Mouse (Mus musculus) fibroblast of lung, adult 2 months (primary cell): ENCODE measurements around the gene 1700025G04Rik.

ENCODE experiments used
- DNase-seq: peaks from one replicate; pipeline ENCODE4 v3.0.0-alpha.2; 2011; ENCODE audit warnings: low read depth

1700025G04Rik gene

GRCm38 (mm10) chr1:152032144-152032543, 57.8 kb downstream of the 1700025G04Rik start:
- DNase-seq = no peak

- no peak for DNase-seq
These were observed 59.4 kb downstream of the 1700025G04Rik start for GRCm38 (mm10) chr1:152030546-152030945.

GRCm38 (mm10) chr1:152028718-152029117, 61.2 kb downstream of the 1700025G04Rik start:
- no peak for DNase-seq

- DNase-seq = no peak
These were observed 63.2 kb downstream of the 1700025G04Rik start for GRCm38 (mm10) chr1:152026762-152027161.

- no peak for DNase-seq
These were observed 64.6 kb downstream of the 1700025G04Rik start for GRCm38 (mm10) chr1:152025308-152025707.

- DNase-seq = no peak
These were observed 65.7 kb downstream of the 1700025G04Rik start for GRCm38 (mm10) chr1:152024019-152024787.

- DNase-seq = no peak
These were observed 69.1 kb downstream of the 1700025G04Rik start for GRCm38 (mm10) chr1:152020812-152021211.

- no peak for DNase-seq
These were observed 69.9 kb downstream of the 1700025G04Rik start for GRCm38 (mm10) chr1:152020070-152020469.

GRCm38 (mm10) chr1:152019196-152019595, 70.7 kb downstream of the 1700025G04Rik start:
- DNase-seq = no peak

GRCm38 (mm10) chr1:152018322-152018721, 71.6 kb downstream of the 1700025G04Rik start:
- DNase-seq = no peak

- DNase-seq = no peak
These were observed 73.3 kb downstream of the 1700025G04Rik start for GRCm38 (mm10) chr1:152016663-152017062.

GRCm38 (mm10) chr1:152015555-152016125, 74.3 kb downstream of the 1700025G04Rik start:
- no peak for DNase-seq

GRCm38 (mm10) chr1:152011741-152012140, 78.2 kb downstream of the 1700025G04Rik start:
- DNase-seq = no peak

- DNase-seq = no peak
These were observed 79.5 kb downstream of the 1700025G04Rik start for GRCm38 (mm10) chr1:152010251-152010980.

GRCm38 (mm10) chr1:152008473-152008991, 81.4 kb downstream of the 1700025G04Rik start:
- DNase-seq = no peak

GRCm38 (mm10) chr1:152006529-152006928, 83.4 kb downstream of the 1700025G04Rik start:
- DNase-seq = no peak

- DNase-seq = no peak
These were observed 85.4 kb downstream of the 1700025G04Rik start for GRCm38 (mm10) chr1:152004509-152004908.

- no peak for DNase-seq
These were observed 89.5 kb downstream of the 1700025G04Rik start for GRCm38 (mm10) chr1:152000461-152000860.

- no peak for DNase-seq
These were observed 90.5 kb downstream of the 1700025G04Rik start for GRCm38 (mm10) chr1:151999424-151999842.

- DNase-seq = no peak
These were observed 91.2 kb downstream of the 1700025G04Rik start for GRCm38 (mm10) chr1:151998721-151999206.

GRCm38 (mm10) chr1:151997591-151997990, 92.3 kb downstream of the 1700025G04Rik start:
- DNase-seq = no peak

- DNase-seq = peak; percentile 13
These were observed 93.8 kb downstream of the 1700025G04Rik start for GRCm38 (mm10) chr1:151995948-151996697.
